ENCODE assay signal across 7 mouse cellular contexts in genomic region chr7:63965135-63965534, GRCm38 (mm10). TPM values are rescaled to one million over a fixed set of nuclear protein-coding genes. Genes with fewer than 3 reads are reported as not detected.
DNase-seq lines count a peak whose midpoint lies in the region; ATAC-seq and TF ChIP-seq lines count a peak whose summit lies in the region.

No protein-coding gene starts in this region.

- H3K27ac ChIP-seq in hindbrain, embryonic 10.5 days: peak overlapping the region; percentile 75

- no peak overlapping the region for H3ac ChIP-seq in C2C12 (ENCODE audit: control insufficient read depth, insufficient read length, low read depth)

- H3K36me3 ChIP-seq in C2C12 (ENCODE audit: control insufficient read depth, insufficient read depth): no peaks in the 10 kb centered on the region
- H3K36me3 ChIP-seq in hindbrain, embryonic 10.5 days: no peaks in the 10 kb centered on the region

- H3K27me3 ChIP-seq in C2C12 (ENCODE audit: control insufficient read depth, insufficient read depth, insufficient read length): no peaks in the 10 kb centered on the region
- peaks cover 6% of the 10 kb centered on the region; the same call in 1 of the 2 replicates for H3K27me3 ChIP-seq in hindbrain, embryonic 10.5 days (ENCODE audit: insufficient read depth, poor library complexity, severe bottlenecking)

- H3K79me2 ChIP-seq in C2C12 (ENCODE audit: control insufficient read depth, insufficient read depth): no peaks in the 10 kb centered on the region

- TF ChIP-seq CTCF in C2C12 (IDR thresholded peaks at IDR 0.05; ENCODE audit: control insufficient read depth, insufficient read depth, insufficient read length): no peak
- TF ChIP-seq CTCF in brain, embryonic 14.5 days (IDR thresholded peaks at IDR 0.05; ENCODE audit: borderline replicate concordance, extremely low read depth, insufficient read depth, insufficient read length): peak; percentile 20; the same call in 1 of the 2 replicates

- peak; percentile 92 for DNase-seq in brain, embryonic 14.5 days (ENCODE audit: low read depth)
- peak; percentile 75 to 81 for DNase-seq in frontal cortex, postnatal 10 days (ENCODE audit: low spot score in 2 of 2)
- DNase-seq in hindbrain, embryonic 10.5 days (ENCODE audit: low spot score): no peak
- DNase-seq in left cerebral cortex, postnatal 10 days (ENCODE audit: extremely low spot score in 1 of 2, low spot score in 2 of 2): peak; percentile 74 to 76
- no peak for DNase-seq in adrenal gland, postnatal 25 days

- no peaks in the 10 kb centered on the region for H3K79me3 ChIP-seq in C2C12 (ENCODE audit: low read depth)

- peak; percentile 79 for ATAC-seq in megakaryocyte progenitor cell, adult 5-6 weeks (replicated peaks; ENCODE audit: poor library complexity)

- H3K9me3 ChIP-seq in hindbrain, embryonic 10.5 days: no peaks in the 10 kb centered on the region

- H3K4me1 ChIP-seq in hindbrain, embryonic 10.5 days (replicated peaks): peaks cover 22% of the 10 kb centered on the region

- no peak overlapping the region for H3K4me3 ChIP-seq in C2C12 (ENCODE audit: insufficient read depth, poor library complexity, severe bottlenecking)
- no peak overlapping the region for H3K4me3 ChIP-seq in hindbrain, embryonic 10.5 days

- intact Hi-C loops in left cerebral cortex, postnatal 10 days (cut with DNase I): no loop called here

- WGBS in hindbrain, embryonic 10.5 days: 79% methylated on average over 2 of the region's 2 CpGs

- TF ChIP-seq POLR2A in brain, embryonic 14.5 days (IDR thresholded peaks at IDR 0.05; ENCODE audit: borderline replicate concordance, extremely low read depth, insufficient read depth, insufficient read length, poor library complexity, severe bottlenecking): no peak

TF ChIP-seq in C2C12, 6 proteins besides CTCF, POLR2A, EP300 and RAD21:
- TF ChIP-seq USF1 (IDR thresholded peaks at IDR 0.05; ENCODE audit: low read depth) (peak; percentile 83), MAX (IDR thresholded peaks at IDR 0.05) (no peak), CEBPB (IDR thresholded peaks at IDR 0.05; ENCODE audit: low read depth) (no peak)
TF ChIP-seq in C2C12: peak in this region for 1.

RNA-seq across cellular contexts. Expression of gene Klf13, which starts 26.4 kb away (rescaled TPM):
- 20.1 TPM for polyA plus RNA-seq in C2C12 (2012; fragmentation: generic; extraction: Trizol)
- polyA plus RNA-seq in brain, embryonic 14.5 days (2012; rRNA removed): 12.4 and 19.8 TPM in 2 replicates
- 31.7 and 33.4 TPM in 2 replicates for polyA plus RNA-seq in hindbrain, embryonic 10.5 days (2016; fragmentation: Nextera tagmentation; extraction: Ambion mirVana)
- total RNA-seq in left cerebral cortex, postnatal 10 days (2021): 100 to 1,000 TPM; 148 to 154 TPM
- total RNA-seq in megakaryocyte progenitor cell, adult 5-6 weeks (2015): 37.6 and 46.3 TPM in 2 replicates
- 16.9 and 24.3 TPM in 2 replicates for total RNA-seq in megakaryocyte progenitor cell, adult 5-6 weeks (2017)
- total RNA-seq in adrenal gland, postnatal 25 days (2021): 85.4 and 93.8 TPM in 2 replicates

RNA-seq across cellular contexts. Expression of gene E030018B13Rik, which starts 48.5 kb away (rescaled TPM):
- polyA plus RNA-seq in C2C12 (2012; fragmentation: generic; extraction: Trizol): 0.06 TPM
- not detected in 2 replicates for polyA plus RNA-seq in brain, embryonic 14.5 days (2012; rRNA removed)
- not detected in 2 replicates for polyA plus RNA-seq in hindbrain, embryonic 10.5 days (2016; fragmentation: Nextera tagmentation; extraction: Ambion mirVana)
- not detected for total RNA-seq in left cerebral cortex, postnatal 10 days (2021)
- not detected in 2 replicates for total RNA-seq in megakaryocyte progenitor cell, adult 5-6 weeks (2015)
- not detected in 2 replicates for total RNA-seq in megakaryocyte progenitor cell, adult 5-6 weeks (2017)
- total RNA-seq in adrenal gland, postnatal 25 days (2021): not detected in 2 replicates

Comparison
In these comparisons a context has a peak if more than half of its experiments do, and no peak if none do; other contexts are left out.
1. DNase-seq: peak in brain, embryonic 14.5 days (single experiment), frontal cortex, postnatal 10 days (2 of 2) and left cerebral cortex, postnatal 10 days (2 of 2); none in hindbrain, embryonic 10.5 days (single experiment) and adrenal gland, postnatal 25 days (single experiment).